Mouse (Mus musculus) olfactory bulb, adult 2 months (tissue): ENCODE data around the gene Plppr3.

ENCODE experiments used
- CTCF ChIP-seq: fragments of 200-500 bp; IDR thresholded peaks from 2 replicates; pipeline ENCODE4 v1.5.1; 2012; ENCODE audit warnings: low read depth, mild to moderate bottlenecking, low read length, moderate library complexity; ENCODE audit not compliant: insufficient read depth
- POLR2A ChIP-seq: fragments of 200-500 bp; IDR thresholded peaks from 2 replicates; pipeline ENCODE4 v1.6.1; 2012; ENCODE audit warnings: mild to moderate bottlenecking, low read depth, low read length, moderate library complexity; ENCODE audit not compliant: insufficient read depth

- TF ChIP-seq CTCF (no peak), POLR2A (no peak)
Observed at GRCm38 (mm10) chr10:79920958-79921535, 46.6 kb upstream of the Plppr3 start, which contains the start of gene R3hdm4.
